Mouse (Mus musculus) liver (tissue): ENCODE results near the gene Cmc2.
A peak's percentile ranks its signal among the peaks of the same experiment; 100 is the strongest.

Source experiments
- DNase-seq: peaks from one replicate; pipeline ENCODE4 v3.0.0-alpha.2; 2020; ENCODE audit warnings: mixed read lengths

Gene Cmc2

DNA sequence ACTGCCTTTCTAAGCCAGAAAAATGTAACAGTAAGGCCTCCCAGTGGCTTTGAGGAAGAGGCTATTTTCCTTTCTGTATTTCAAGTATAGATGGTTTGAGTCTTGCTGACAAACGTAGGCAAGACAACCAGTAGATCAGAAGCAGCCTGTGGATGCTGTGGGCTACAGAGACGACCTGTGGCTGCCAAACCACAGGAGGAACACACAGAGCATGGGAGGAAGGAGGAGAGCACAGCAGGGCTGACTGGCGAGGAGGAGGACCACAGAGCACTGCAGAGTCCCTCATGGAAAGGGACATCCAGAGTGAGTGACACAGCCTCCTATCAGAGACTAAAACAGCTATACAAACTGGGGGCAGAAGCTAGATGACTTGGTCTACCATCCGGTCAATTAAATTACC lies 16.0 kb downstream of the Cmc2 start:
- DNase-seq: no peak

GRCm38 (mm10) chr8:116904736-116905135 lies 16.5 kb downstream of the Cmc2 start:
- no peak for DNase-seq

GRCm38 (mm10) chr8:116895521-116895920 lies 25.7 kb downstream of the Cmc2 start:
- DNase-seq: no peak

GRCm38 (mm10) chr8:116893938-116894337 lies 27.3 kb downstream of the Cmc2 start:
- no peak for DNase-seq

DNA sequence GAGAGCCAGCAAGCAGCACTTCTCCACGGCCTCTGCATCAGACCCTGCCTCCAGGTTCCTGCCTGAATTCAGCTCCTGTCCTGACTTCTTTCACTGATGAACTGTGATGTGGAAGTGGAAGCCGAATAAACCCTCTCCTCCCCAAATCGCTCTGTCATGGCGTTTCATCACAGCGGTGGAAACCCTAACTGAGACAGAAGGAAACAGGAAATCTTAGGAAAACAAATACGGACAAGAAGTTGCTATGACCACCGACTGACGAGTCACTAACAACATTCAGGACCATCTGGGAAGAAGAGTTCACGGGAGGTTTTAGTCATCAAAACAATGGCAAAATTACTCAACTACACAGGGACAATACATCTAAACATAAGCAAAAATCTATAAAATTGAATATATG lies 28.6 kb downstream of the Cmc2 start:
- DNase-seq: no peak

- no peak for DNase-seq
These were observed 29.1 kb downstream of the Cmc2 start for GRCm38 (mm10) chr8:116892130-116892529.

GRCm38 (mm10) chr8:116891446-116891845 lies 29.8 kb downstream of the Cmc2 start:
- no peak for DNase-seq

GRCm38 (mm10) chr8:116887813-116888212 lies 33.4 kb downstream of the Cmc2 start:
- no peak for DNase-seq

GRCm38 (mm10) chr8:116881396-116881795 lies 39.9 kb downstream of the Cmc2 start:
- DNase-seq: no peak

GRCm38 (mm10) chr8:116875798-116876450 lies 45.3 kb downstream of the Cmc2 start:
- no peak for DNase-seq

GRCm38 (mm10) chr8:116873986-116874385 lies 47.3 kb downstream of the Cmc2 start:
- DNase-seq: no peak

- DNase-seq: no peak
These were observed 47.7 kb downstream of the Cmc2 start for GRCm38 (mm10) chr8:116873586-116873985.

GRCm38 (mm10) chr8:116872761-116873342 lies 48.4 kb downstream of the Cmc2 start:
- no peak for DNase-seq

DNA sequence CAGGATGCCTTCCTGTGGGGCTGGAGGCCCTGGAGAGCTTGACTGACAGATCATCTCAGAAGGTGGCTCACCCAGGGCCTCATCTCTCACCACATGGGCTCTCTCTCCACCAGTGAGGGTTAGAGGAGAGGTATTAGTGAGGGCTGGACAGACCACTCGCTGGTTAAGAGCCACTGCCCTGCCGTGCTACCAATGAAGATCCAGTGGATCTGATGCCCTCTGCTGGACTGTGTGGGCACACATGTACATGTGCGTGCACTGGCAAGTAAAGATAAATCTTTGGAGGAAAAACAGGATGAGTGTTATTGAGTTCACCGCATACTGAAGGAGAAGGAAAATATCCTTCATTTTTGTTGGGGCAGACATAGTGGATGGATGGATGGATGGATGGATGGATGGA lies 52.6 kb downstream of the Cmc2 start:
- peak; percentile 41 for DNase-seq

DNA sequence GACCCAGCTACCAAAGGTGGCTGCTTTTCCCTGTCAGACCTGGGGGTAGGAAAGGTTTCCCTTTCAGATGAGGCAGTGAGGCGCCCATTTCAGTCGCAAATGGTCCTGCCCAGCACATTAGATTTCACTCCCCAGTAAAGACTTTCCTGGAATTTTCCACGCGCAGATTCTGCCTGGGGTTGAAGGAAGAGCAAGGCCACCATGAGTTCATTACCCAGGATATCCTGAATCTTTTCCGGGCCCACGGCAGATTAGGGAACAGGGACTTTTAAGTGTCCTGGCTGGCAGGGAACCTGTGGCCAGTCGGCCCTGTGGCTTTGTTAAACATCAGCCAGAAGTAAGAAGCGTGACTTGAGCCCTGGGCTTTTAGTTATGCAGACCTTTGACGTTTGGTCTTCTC lies 53.9 kb downstream of the Cmc2 start:
- no peak for DNase-seq

GRCm38 (mm10) chr8:116866118-116866903 lies 54.9 kb downstream of the Cmc2 start:
- DNase-seq: peak; percentile 64

- no peak for DNase-seq
These were observed 56.7 kb downstream of the Cmc2 start for GRCm38 (mm10) chr8:116864514-116864913.

DNA sequence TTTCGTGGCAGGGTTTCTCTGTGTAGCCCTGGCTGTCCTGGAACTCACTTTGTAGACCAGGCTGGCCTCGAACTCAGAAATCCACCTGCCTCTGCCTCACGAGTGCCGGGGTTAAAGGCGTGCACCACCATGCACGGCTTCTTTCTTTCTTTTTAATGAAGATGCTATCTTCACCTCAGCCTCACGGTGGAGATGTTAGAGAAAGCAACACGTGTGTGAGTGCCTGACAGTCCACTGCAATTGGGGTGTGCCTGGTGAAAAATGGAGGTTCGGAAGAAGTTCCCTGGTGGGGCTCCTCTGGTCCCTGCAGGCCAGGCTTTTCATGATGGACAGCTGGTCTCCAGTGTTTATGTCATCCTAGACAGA lies 57.2 kb downstream of the Cmc2 start:
- DNase-seq: no peak

DNA sequence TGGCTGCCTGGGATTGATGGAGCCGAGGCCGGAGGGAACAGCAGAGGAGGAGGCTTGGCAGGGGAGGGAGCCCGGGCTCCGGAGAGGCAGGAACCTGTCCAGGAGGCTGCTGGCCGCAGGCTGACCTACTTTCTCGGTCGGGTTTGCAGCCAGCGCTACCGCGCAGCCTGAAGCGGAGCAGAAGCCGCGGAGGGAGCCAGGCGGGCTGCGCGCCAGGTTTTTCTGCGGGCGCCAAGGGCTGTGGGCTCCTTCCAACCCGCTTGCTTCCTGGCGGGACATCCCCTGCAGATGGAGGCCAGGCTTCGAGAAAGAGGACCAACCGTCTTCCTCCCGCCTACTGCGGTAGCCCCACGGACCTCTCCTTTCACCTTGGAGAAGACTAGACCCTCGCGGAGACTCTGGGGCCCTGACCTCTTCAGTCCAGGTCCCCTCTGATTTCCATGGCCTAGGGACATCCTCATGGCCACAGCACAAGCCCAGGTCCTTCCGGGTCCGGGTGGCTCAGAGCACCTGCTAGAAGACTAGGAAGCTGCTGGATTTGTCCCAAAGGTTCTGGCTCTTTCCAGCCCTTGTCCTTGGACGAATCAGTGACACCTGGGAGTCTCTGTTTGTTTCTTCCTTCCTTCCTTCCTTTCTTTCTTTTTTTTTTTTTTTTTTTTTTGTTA lies 57.8 kb downstream of the Cmc2 start:
- DNase-seq: peak; percentile 19

DNA sequence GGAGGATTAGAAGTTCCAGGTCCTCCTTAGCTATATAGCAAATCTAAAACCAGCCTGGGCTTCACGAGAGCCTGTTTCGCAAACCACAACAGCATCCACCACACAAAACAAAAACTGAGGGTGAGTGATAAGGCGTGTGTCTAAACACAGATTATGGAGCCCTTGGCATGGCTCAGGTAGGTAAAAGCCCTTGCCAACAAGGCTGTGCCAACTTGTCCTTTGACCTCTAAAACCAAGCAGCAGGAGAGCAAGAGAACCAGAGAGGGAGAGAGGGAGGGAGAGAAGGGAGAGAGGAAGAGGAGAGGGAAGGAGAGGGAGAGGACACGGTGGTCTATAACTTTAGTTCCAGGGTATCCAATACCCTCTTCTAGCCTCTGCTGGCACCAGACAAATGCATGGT lies 59.1 kb downstream of the Cmc2 start:
- no peak for DNase-seq

DNA sequence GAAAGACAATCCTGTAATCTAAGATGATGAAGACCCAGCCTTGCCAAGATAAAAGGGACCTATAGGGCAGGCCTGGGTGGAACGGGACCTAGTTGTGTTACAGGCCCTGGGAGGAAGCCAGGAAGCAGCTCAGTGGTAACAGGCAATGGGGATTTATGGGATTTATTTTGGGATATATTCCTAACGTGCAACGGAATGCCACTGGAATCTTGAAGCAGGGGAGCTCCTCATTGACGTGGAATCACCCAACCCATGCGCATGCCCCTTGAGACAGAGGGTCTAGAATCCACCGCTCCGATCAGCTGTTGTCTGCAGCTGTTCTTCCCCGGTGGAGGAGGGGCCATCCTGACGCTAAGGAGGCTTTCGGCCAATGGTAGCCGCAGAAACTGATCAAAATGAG lies 69.2 kb downstream of the Cmc2 start:
- no peak for DNase-seq

DNA sequence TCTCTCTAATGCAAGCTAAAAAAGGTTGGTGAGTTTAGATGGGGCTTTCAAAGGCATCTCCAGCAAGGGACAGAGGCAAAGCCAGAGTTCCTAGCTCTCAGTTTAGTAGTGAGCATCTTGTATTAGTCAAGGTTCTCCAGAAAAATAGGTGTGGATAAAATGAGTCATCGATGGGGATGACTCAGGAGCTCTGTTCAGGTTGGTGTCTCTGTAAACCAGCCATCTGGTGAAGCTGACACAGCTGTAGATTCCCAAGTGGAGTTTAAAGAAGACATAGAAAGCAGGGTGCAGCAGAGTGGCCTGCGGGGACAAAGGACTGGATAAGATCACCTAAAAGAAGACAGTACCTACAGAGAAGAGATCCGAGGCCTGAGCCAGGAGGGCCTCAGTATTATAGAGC lies 73.2 kb downstream of the Cmc2 start:
- no peak for DNase-seq

DNA sequence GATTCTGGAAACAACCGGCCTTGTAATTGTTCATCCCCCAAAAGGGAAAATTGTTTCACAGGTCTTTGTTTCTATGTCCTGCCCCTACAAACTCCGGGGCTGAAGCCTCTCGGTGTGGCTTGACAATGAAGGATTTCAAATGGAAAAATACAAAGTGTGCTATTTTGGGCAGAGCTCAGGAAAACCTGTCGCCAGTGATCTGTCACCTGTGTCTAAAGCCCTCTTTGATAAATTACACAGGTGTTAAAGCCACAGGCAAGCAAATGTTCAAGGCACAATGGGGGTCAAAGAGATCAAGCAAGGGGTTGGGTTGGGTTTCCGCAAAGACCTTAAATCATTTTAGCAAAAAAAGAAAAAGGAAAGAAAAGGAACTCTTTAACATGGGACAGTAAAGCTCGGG lies 78.6 kb downstream of the Cmc2 start:
- no peak for DNase-seq
